Mouse (Mus musculus) bone marrow, adult 2 months (tissue): ENCODE data around the gene Ppp1r9b. TPM values are rescaled to one million over a fixed set of nuclear protein-coding genes. Genes with fewer than 3 reads are reported as not detected.

Source experiments
- H3K27ac ChIP-seq: fragments of 200-500 bp; 2 replicates; pipeline ENCODE4 v1.5.1; 2012; ENCODE audit warnings: low read depth, mild to moderate bottlenecking, control low read depth, inconsistent platforms, low read length; ENCODE audit not compliant: control insufficient read depth, poor library complexity, insufficient read depth
- H3K4me1 ChIP-seq: fragments of 200-500 bp; 2 replicates; pipeline ENCODE4 v1.6.1; 2011; ENCODE audit warnings: low read length; ENCODE audit not compliant: control insufficient read depth, insufficient read depth
- H3K4me3 ChIP-seq: fragments of 200-500 bp; replicated peaks from 2 replicates; pipeline ENCODE3; 2011; ENCODE audit warnings: mild to moderate bottlenecking, low read depth, low read length, control low read depth; ENCODE audit not compliant: control insufficient read depth
- CTCF ChIP-seq: fragments of 200-500 bp; IDR thresholded peaks from 2 replicates; pipeline ENCODE4 v1.5.1; 2011; ENCODE audit warnings: low read length, control low read depth; ENCODE audit not compliant: control insufficient read depth, insufficient read depth
- POLR2A ChIP-seq: fragments of 200-500 bp; IDR thresholded peaks from 2 replicates; pipeline ENCODE4 v1.6.1; 2011; ENCODE audit warnings: low read depth, mild to moderate bottlenecking, control low read depth, low read length, borderline replicate concordance; ENCODE audit not compliant: control insufficient read depth
- WGBS: fragments of 180-500 bp; shearing (Covaris S2); methylation state at CpG from one replicate; pipeline ENCODE4 v1.1.7; 2018; 5-methylcytosine and 5-hydroxymethylcytosine counted together
- polyA plus RNA-seq: library from polyadenylated mRNA; stranded (reverse); fragments of >200 nt; gene quantifications from 2 replicates; pipeline ENCODE4 v1.2.4, GENCODE M21; 2011; ENCODE audit warnings: low replicate concordance; ENCODE audit not compliant: missing spikeins, insufficient read depth, insufficient read length

The Ppp1r9b gene
- polyA plus RNA-seq, 1 experiment = 73.2 TPM

DNA sequence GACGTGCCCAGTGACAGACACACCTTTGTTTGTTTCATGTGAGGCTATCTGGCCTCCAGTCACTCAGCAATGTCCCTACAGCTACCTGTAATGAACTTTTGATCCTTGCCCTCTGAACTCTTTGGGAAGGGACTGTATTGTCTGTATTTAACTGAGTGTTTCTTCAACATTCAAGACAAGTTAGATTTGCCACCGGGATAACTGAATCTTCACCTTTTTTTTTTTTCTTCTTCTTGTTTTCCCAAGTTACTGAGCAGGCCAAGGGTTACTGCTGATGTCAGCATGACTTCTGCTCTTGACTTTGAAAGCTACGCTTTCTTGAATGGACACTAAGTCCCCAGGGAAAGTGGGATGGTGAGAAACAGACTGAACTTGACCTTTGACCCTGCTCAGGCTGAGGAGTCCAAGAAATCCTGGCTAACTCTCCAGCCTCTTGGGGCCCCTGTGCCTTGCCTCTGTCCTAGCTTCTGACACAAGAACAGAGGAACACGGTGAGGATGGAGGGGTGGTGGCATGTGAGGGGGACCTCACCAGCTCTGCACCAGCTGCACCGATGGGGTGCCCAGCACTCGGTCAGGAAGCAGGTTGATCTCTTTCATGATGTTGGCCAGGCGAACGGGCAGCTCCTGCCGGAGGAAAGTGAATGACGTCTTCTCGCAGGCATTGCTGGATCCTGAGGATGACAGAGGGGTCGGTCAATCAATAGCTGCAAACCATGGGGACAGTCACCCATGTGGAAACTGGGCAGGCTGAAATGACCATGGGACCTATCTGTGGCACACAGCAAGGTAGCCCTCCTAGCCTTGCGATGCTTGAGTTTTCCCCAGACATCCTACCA lies 48.2 kb downstream of the Ppp1r9b start:
- peaks cover 1% of the 10 kb centered on the region; the same call in 1 of the 2 replicates for H3K4me1 ChIP-seq
- 84% methylated on average over 13 of the region's 13 CpGs for WGBS
- H3K4me3 ChIP-seq = no peak overlapping the region
- H3K27ac ChIP-seq = no peak overlapping the region
- TF ChIP-seq POLR2A (no peak), CTCF (no peak)

DNA sequence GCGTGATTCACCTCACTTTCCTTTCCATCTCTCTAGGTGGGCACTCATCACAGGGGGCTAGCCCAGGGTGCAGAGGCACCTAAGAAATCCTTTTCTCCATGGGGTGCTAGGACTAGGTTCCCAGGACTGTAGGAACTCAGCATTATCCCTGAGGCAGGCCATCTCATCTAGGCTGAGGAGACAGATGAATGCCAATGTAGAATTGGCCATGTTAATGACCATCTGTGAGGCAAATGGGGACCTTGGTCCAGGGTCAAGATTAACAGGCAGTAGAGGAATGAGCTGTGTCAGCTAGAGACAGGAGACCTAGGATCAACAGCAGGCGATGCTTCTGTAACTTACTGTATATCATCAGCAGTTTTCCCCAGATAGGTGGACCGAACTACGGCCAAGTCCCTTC lies 48.9 kb downstream of the Ppp1r9b start:
- TF ChIP-seq POLR2A (no peak), CTCF (no peak)
- Histone ChIP-seq H3K27ac (no peak overlapping the region), H3K4me1 (peaks cover 1% of the 10 kb centered on the region; the same call in 1 of the 2 replicates), H3K4me3 (no peak overlapping the region)
- 83% methylated on average over 4 of the region's 4 CpGs for WGBS

DNA sequence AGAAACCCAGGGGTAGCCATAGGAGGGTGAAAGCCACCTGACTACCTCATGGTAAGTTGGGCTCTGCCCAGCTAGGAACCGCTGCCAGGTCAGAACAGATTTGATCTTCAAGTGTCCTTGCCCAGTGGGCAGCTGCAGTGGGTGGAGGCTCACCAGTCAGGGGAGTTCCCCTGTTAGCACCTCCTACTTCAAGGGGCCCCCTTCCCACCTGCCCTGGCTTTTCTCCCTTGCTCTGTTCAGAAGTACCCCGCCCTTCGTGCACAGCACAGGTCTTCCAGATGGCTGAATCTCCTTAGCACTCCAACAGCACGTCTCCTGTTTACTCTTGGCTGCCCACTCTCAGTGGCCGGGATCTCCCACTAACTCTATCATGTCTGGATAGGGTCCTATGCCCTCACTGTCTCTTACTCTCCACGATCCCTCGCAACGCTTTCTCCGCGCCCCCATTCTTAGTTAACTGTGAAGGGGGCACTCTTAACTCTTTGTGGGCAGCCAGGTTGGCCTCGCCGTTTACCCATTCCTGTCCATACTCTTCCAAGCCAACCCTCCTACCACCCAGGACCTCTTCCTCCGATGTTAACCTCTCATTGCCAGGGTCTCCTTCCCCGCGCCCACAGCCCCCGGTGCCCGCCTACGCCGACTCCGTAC lies 49.8 kb downstream of the Ppp1r9b start:
- 1% methylated on average over 20 of the region's 20 CpGs for WGBS
- H3K4me3 ChIP-seq = peak overlapping the region; percentile 73
- H3K4me1 ChIP-seq = peaks cover 1% of the 10 kb centered on the region; the same call in 1 of the 2 replicates
- H3K27ac ChIP-seq = peak overlapping the region; percentile 31
- TF ChIP-seq POLR2A (no peak), CTCF (no peak)

DNA sequence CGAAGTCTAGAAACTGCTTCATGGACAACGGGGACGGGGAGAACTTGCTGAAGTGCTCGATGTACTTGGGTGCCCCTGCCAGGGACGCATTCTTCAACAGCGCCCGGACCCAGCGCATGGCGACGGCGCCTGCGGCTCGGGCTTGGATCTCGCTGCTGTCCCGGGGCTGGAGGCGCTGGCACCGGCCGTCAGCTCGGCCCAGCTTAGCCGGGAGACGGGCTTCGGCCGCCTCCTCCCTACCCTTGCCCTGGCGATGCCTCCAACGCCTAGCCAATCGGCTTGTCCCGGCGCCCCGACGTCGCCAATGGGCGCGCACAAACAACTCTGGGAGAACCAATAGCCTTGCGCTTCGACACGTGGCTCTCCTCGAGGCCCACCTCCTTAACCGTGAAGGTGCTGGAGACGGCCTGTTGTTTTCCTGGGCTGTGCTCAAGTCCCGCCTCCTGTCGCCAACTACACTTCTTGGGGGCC lies 50.3 kb downstream of the Ppp1r9b start, which contains the start of gene Pdk2:
TSS of gene Pdk2 (minus strand) at position 216 of the 471 bp plus-strand sequence.
- peak within 1 kb of the TSS; percentile 31 for H3K27ac ChIP-seq
- H3K4me3 ChIP-seq = peak within 1 kb of the TSS; percentile 73
- peaks cover 1% of the 10 kb centered on the region; the same call in 1 of the 2 replicates for H3K4me1 ChIP-seq
- WGBS = under 1% methylated on average over 41 of the region's 41 CpGs
- TF ChIP-seq CTCF = no peak
- TF ChIP-seq POLR2A = peak; percentile 67; the same call in 1 of the 2 replicates

DNA sequence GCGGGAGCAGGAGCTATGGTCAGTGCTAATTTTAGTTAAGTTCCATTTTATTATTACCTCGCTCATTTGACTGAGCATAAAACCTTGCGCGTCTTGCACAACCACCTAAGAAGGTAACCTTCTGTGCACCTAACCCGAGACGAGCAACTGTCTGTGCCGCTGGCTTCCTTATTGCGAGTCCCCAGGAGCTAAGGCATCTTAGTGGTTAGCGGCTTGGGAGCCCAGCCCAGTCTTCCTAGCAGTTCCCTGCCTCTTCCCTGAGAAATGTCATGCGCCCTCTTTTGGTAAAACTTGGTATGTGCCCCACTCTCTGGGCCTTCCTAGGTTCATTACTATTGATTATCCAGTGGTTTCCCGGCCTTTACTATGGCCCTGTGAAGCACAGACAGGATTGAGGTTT lies 51.3 kb downstream of the Ppp1r9b start:
- under 1% methylated on average over 11 of the region's 11 CpGs for WGBS
- Histone ChIP-seq H3K4me1 (peaks cover 1% of the 10 kb centered on the region; the same call in 1 of the 2 replicates), H3K4me3 (peak overlapping the region; percentile 71), H3K27ac (no peak overlapping the region)
- TF ChIP-seq CTCF (peak; percentile 56), POLR2A (no peak)

DNA sequence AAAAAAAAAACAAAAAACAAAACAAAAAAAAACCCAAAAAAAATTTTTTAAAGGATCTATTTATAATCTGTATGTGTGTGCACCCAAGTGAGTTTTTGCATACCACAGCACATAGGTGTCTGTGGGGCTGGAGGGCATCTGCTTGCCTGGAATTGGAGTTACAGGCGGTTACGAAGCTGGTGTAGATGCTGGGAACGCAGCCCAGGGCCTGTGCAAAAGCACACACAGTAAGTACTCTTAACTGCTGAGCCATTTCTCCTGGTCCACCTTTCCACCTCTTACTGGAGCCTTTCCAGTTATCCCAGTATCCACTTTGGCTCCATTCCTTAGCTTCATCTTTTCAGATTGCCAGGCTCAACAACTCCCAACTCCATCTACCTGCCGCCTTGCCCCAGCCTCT lies 52.2 kb downstream of the Ppp1r9b start:
- no peak for TF ChIP-seq POLR2A
- no peak for TF ChIP-seq CTCF
- 82% methylated on average over 4 of the region's 4 CpGs for WGBS

DNA sequence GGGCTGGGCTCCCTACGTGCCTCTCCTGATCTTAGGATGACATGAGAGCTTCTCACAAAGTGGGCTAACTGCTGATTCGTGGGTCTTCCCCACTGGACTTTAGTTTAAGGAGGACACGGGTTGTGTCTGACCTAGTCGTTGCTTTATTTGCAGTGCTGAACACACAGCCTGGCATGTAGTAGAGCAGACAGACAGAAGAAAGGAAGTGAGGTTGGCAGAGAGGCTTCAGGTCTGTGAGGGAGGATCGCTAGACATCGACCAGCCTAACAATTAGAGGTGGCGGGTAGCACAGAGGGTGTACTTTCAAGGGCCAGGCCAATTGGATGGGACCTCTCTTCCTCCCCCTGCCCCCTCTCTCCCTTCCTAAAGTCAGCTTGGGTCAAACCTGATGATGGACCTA lies 52.8 kb downstream of the Ppp1r9b start:
- Histone ChIP-seq H3K4me1 (peaks cover 1% of the 10 kb centered on the region; the same call in 1 of the 2 replicates), H3K27ac (no peak overlapping the region), H3K4me3 (no peak overlapping the region)
- 70% methylated on average over 7 of the region's 7 CpGs for WGBS
- TF ChIP-seq POLR2A (no peak), CTCF (no peak)

More for the DNA sequence above, 52.2 kb downstream of the Ppp1r9b start:
- no peak overlapping the region for H3K4me3 ChIP-seq
- no peak overlapping the region for H3K27ac ChIP-seq
- peaks cover 1% of the 10 kb centered on the region; the same call in 1 of the 2 replicates for H3K4me1 ChIP-seq
